In the genomic region with DNA sequence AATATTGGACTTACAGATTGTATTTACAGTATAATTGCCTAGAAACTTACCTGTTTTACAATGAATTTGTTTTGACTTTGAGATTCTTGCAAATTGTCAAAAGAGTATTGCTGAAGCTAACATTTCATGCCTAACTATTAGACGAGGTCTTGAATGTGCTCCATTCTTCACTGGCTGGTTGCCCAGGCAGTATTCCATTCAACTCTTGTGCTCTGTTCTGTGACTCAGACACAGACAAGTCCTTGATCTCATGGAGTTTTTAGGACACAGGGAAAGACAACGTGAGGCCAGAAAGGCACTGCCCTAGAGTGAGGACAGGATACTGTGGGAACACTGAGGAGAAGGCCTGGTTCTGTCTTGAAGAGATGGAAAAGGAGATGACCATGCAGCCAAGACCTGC, we compare ENCODE assay signal across 14 mouse cellular contexts. TPM values are rescaled to one million over a fixed set of nuclear protein-coding genes. Genes with fewer than 3 reads are reported as not detected.
A peak's percentile ranks its signal among the peaks of the same experiment; 100 is the strongest.
DNase-seq lines count a peak whose midpoint lies in the region; ATAC-seq and TF ChIP-seq lines count a peak whose summit lies in the region.
"Had no signal": no experiment of that assay in that cellular context is flagged by ENCODE, and none has a peak within 500 bp of the region (broad histone marks: within the 10 kb centered on the region; RNA-seq: fewer than 3 reads in every experiment).

No protein-coding gene starts in this region.

- DNase-seq in heart, adult 8-10 months (ENCODE audit: low spot score) = peak; percentile 17
- DNase-seq in heart, adult 9 months (ENCODE audit: low spot score in 2 of 2) = no peak
- DNase-seq in limb, embryonic 14.5 days (ENCODE audit: low spot score) = peak; percentile 42
- DNase-seq in limb, embryonic 10.5 days (ENCODE audit: low spot score) = no peak
- DNase-seq in adrenal gland, adult 2 months = peak; percentile 85
- DNase-seq in gastrocnemius, postnatal 10 days = peak; percentile 43
- DNase-seq in retina, embryonic 14.5 days (ENCODE audit: low spot score) = no peak
- DNase-seq in hindbrain, embryonic 10.5 days (ENCODE audit: low spot score) = no peak
- DNase-seq: cerebellum, adult 11 months; thymus, postnatal 4 days had no signal

- H3K27me3 ChIP-seq in limb, embryonic 14.5 days (ENCODE audit: control insufficient read depth, insufficient read depth, low read length) = no peaks in the 10 kb centered on the region
- no peaks in the 10 kb centered on the region for H3K27me3 ChIP-seq in limb, embryonic 10.5 days (ENCODE audit: low read depth, poor library complexity, severe bottlenecking)
- H3K27me3 ChIP-seq in hindbrain, embryonic 10.5 days (ENCODE audit: insufficient read depth, poor library complexity, severe bottlenecking) = no peaks in the 10 kb centered on the region
- H3K27me3 ChIP-seq: intestine, embryonic 15.5 days; lung, embryonic 15.5 days had no signal

- H3K4me2 ChIP-seq in limb, embryonic 14.5 days (replicated peaks; ENCODE audit: low read depth, low read length, severe bottlenecking) = no peak overlapping the region
- H3K4me2 ChIP-seq: intestine, embryonic 15.5 days; lung, embryonic 15.5 days; midbrain, embryonic 11.5 days had no signal

- no peak overlapping the region for H3K4me3 ChIP-seq in limb, embryonic 14.5 days (replicated peaks; ENCODE audit: low read length)
- no peak overlapping the region for H3K4me3 ChIP-seq in limb, embryonic 10.5 days
- H3K4me3 ChIP-seq in hindbrain, embryonic 10.5 days = no peak overlapping the region
- H3K4me3 ChIP-seq: intestine, embryonic 15.5 days; lung, embryonic 15.5 days had no signal

- no peaks in the 10 kb centered on the region for H3K36me3 ChIP-seq in limb, embryonic 14.5 days (ENCODE audit: control insufficient read depth, insufficient read depth, low read length)
- no peaks in the 10 kb centered on the region for H3K36me3 ChIP-seq in limb, embryonic 10.5 days
- no peaks in the 10 kb centered on the region for H3K36me3 ChIP-seq in hindbrain, embryonic 10.5 days
- H3K36me3 ChIP-seq: intestine, embryonic 15.5 days; lung, embryonic 15.5 days had no signal

- no peak for ATAC-seq in limb, embryonic 14.5 days (ENCODE audit: low FRiP score, low read depth)
- ATAC-seq: intestine, embryonic 15.5 days had no signal

- H3K9me3 ChIP-seq in limb, embryonic 14.5 days (ENCODE audit: control insufficient read depth, low read length) = no peaks in the 10 kb centered on the region
- H3K9me3 ChIP-seq in limb, embryonic 10.5 days (replicated peaks) = no peaks in the 10 kb centered on the region
- H3K9me3 ChIP-seq in hindbrain, embryonic 10.5 days = no peaks in the 10 kb centered on the region
- H3K9me3 ChIP-seq: intestine, embryonic 15.5 days; lung, embryonic 15.5 days had no signal

- H3K4me1 ChIP-seq in limb, embryonic 14.5 days (ENCODE audit: control insufficient read depth, insufficient read depth, low read length) = no peaks in the 10 kb centered on the region
- peaks cover 6% of the 10 kb centered on the region; the same call in 1 of the 2 replicates for H3K4me1 ChIP-seq in limb, embryonic 10.5 days
- H3K4me1 ChIP-seq in hindbrain, embryonic 10.5 days (replicated peaks) = 0 out of 2 replicates have a peak, but pooled peaks cover 6% of the 10 kb centered on the region
- H3K4me1 ChIP-seq: intestine, embryonic 15.5 days; lung, embryonic 15.5 days had no signal

- TF ChIP-seq POLR2A in limb, embryonic 14.5 days (IDR thresholded peaks at IDR 0.05; ENCODE audit: borderline replicate concordance, extremely low read depth, insufficient read depth, insufficient read length) = no peak

- 53% methylated on average over 2 of the region's 2 CpGs for WGBS in limb, embryonic 14.5 days
- 83% methylated on average over 2 of the region's 2 CpGs for WGBS in limb, embryonic 10.5 days
- 75% methylated on average over 2 of the region's 2 CpGs for WGBS in hindbrain, embryonic 10.5 days

- no peak overlapping the region for H3K9ac ChIP-seq in limb, embryonic 14.5 days (ENCODE audit: low read depth, low read length, severe bottlenecking)
- H3K9ac ChIP-seq: intestine, embryonic 15.5 days; lung, embryonic 15.5 days had no signal

- H3K27ac ChIP-seq in limb, embryonic 14.5 days (replicated peaks; ENCODE audit: low read depth, low read length) = no peak overlapping the region
- H3K27ac ChIP-seq in limb, embryonic 10.5 days = no peak overlapping the region
- no peak overlapping the region for H3K27ac ChIP-seq in hindbrain, embryonic 10.5 days
- H3K27ac ChIP-seq: intestine, embryonic 15.5 days; lung, embryonic 15.5 days; stomach, postnatal 0 days had no signal

RNA-seq across cellular contexts. Expression of gene Mpp6, which starts 57.0 kb away (rescaled TPM):
- 10 to 100 TPM; 56.0 to 63.6 (median 61.3) TPM for total RNA-seq in heart, adult 8-10 months (2022)
- polyA plus RNA-seq in limb, embryonic 14.5 days (2012; rRNA removed) = 19.6 and 33.9 TPM in 2 replicates
- polyA plus RNA-seq in limb, embryonic 14.5 days (2014; fragmentation: Nextera tagmentation; extraction: Ambion mirVana) = 64.8 and 66.4 TPM in 2 replicates
- 75.8 and 83.3 TPM in 2 replicates for polyA plus RNA-seq in limb, embryonic 10.5 days (2016; fragmentation: Nextera tagmentation; extraction: Ambion mirVana)
- total RNA-seq in adrenal gland, adult 2 months (2021) = 10 to 100 TPM; 27.8 to 34.1 TPM
- 0.61 and 1.1 TPM in 2 replicates for polyA plus RNA-seq in adrenal gland, adult 2 months (2012; rRNA removed)
- total RNA-seq in gastrocnemius, postnatal 10 days (2021) = 100 to 1,000 TPM; 148 to 154 TPM
- polyA plus RNA-seq in hindbrain, embryonic 10.5 days (2016; fragmentation: Nextera tagmentation; extraction: Ambion mirVana) = 51.3 and 64.8 TPM in 2 replicates

Comparison
In these comparisons a context has a peak if more than half of its experiments do, and no peak if none do; other contexts are left out.
1. DNase-seq: peak in heart, adult 8-10 months (single experiment), limb, embryonic 14.5 days (single experiment), adrenal gland, adult 2 months (single experiment) and gastrocnemius, postnatal 10 days (single experiment); none in heart, adult 9 months (0 of 2), limb, embryonic 10.5 days (single experiment), retina, embryonic 14.5 days (single experiment) and hindbrain, embryonic 10.5 days (single experiment).